Mouse (Mus musculus): ENCODE data around the gene Tnnt2. TPM values are rescaled to one million over a fixed set of nuclear protein-coding genes. Genes with fewer than 3 reads are reported as not detected.

Tnnt2 gene
- polyA plus RNA-seq, 1 experiment from 2014 or later, result 2.0 TPM

GRCm38 (mm10) chr1:135799109-135799627, 37.0 kb upstream of the Tnnt2 start:
- Histone ChIP-seq H3K36me3 (ENCODE audit: control insufficient read depth, insufficient read depth, low read length) (no peaks in the 10 kb centered on the region), H3K9ac (ENCODE audit: low read depth, low read length) (no peak overlapping the region), H3K9me3 (ENCODE audit: control insufficient read depth, low read length) (no peaks in the 10 kb centered on the region), H3K27ac (ENCODE audit: low read depth, low read length) (no peak overlapping the region), H3K27me3 (ENCODE audit: control insufficient read depth, insufficient read depth, low read length) (no peaks in the 10 kb centered on the region), H3K4me1 (ENCODE audit: control insufficient read depth, insufficient read depth, low read length) (peaks cover 41% of the 10 kb centered on the region), H3K4me2 (replicated peaks; ENCODE audit: low read depth, low read length) (no peak overlapping the region), H3K4me3 (ENCODE audit: low read length) (no peak overlapping the region)
- no peak for ATAC-seq (ENCODE audit: low FRiP score, low TSS enrichment)
- 20% methylated on average over 8 of the region's 8 CpGs for WGBS

- H3K4me1 ChIP-seq (ENCODE audit: control insufficient read depth, insufficient read depth, low read length), result peaks cover 32% of the 10 kb centered on the region
- no peak overlapping the region; the same call in 1 of the 2 replicates for H3K9ac ChIP-seq (ENCODE audit: low read depth, low read length)
- peak; percentile 50; the same call in 1 of the 2 replicates for ATAC-seq (ENCODE audit: low FRiP score, low TSS enrichment)
- H3K4me3 ChIP-seq (ENCODE audit: low read length), result no peak overlapping the region
- H3K4me2 ChIP-seq (replicated peaks; ENCODE audit: low read depth, low read length), result no peak overlapping the region
- H3K9me3 ChIP-seq (ENCODE audit: control insufficient read depth, low read length), result no peaks in the 10 kb centered on the region
- H3K36me3 ChIP-seq (ENCODE audit: control insufficient read depth, insufficient read depth, low read length), result no peaks in the 10 kb centered on the region
- WGBS, result 41% methylated on average over 8 of the region's 8 CpGs
- H3K27me3 ChIP-seq (ENCODE audit: control insufficient read depth, insufficient read depth, low read length), result no peaks in the 10 kb centered on the region
- H3K27ac ChIP-seq (ENCODE audit: low read depth, low read length), result peak overlapping the region; percentile 47; the same call in 1 of the 2 replicates
Observed at GRCm38 (mm10) chr1:135800192-135800950, 35.8 kb upstream of the Tnnt2 start.

GRCm38 (mm10) chr1:135807546-135807945, 28.6 kb upstream of the Tnnt2 start:
- Histone ChIP-seq H3K4me3 (ENCODE audit: low read length) (no peak overlapping the region), H3K27ac (ENCODE audit: low read depth, low read length) (no peak overlapping the region), H3K27me3 (ENCODE audit: control insufficient read depth, insufficient read depth, low read length) (no peaks in the 10 kb centered on the region), H3K9ac (ENCODE audit: low read depth, low read length) (no peak overlapping the region), H3K4me2 (replicated peaks; ENCODE audit: low read depth, low read length) (no peak overlapping the region), H3K9me3 (ENCODE audit: control insufficient read depth, low read length) (no peaks in the 10 kb centered on the region), H3K36me3 (ENCODE audit: control insufficient read depth, insufficient read depth, low read length) (no peaks in the 10 kb centered on the region), H3K4me1 (ENCODE audit: control insufficient read depth, insufficient read depth, low read length) (peaks cover 3% of the 10 kb centered on the region)
- no peak for ATAC-seq (ENCODE audit: low FRiP score, low TSS enrichment)
- 20% methylated on average over 10 of the region's 10 CpGs for WGBS

GRCm38 (mm10) chr1:135810180-135810579, 26.0 kb upstream of the Tnnt2 start:
- Histone ChIP-seq H3K4me2 (replicated peaks; ENCODE audit: low read depth, low read length) (no peak overlapping the region), H3K4me3 (ENCODE audit: low read length) (no peak overlapping the region), H3K36me3 (ENCODE audit: control insufficient read depth, insufficient read depth, low read length) (no peaks in the 10 kb centered on the region), H3K9ac (ENCODE audit: low read depth, low read length) (no peak overlapping the region), H3K27ac (ENCODE audit: low read depth, low read length) (no peak overlapping the region), H3K9me3 (ENCODE audit: control insufficient read depth, low read length) (no peaks in the 10 kb centered on the region), H3K27me3 (ENCODE audit: control insufficient read depth, insufficient read depth, low read length) (no peaks in the 10 kb centered on the region), H3K4me1 (ENCODE audit: control insufficient read depth, insufficient read depth, low read length) (no peaks in the 10 kb centered on the region; the same call in 1 of the 2 replicates)
- no peak for ATAC-seq (ENCODE audit: low FRiP score, low TSS enrichment)
- 51% methylated on average over 2 of the region's 2 CpGs for WGBS

- Histone ChIP-seq H3K9ac (ENCODE audit: low read depth, low read length) (no peak overlapping the region), H3K27ac (ENCODE audit: low read depth, low read length) (no peak overlapping the region), H3K4me3 (ENCODE audit: low read length) (no peak overlapping the region), H3K4me1 (ENCODE audit: control insufficient read depth, insufficient read depth, low read length) (no peaks in the 10 kb centered on the region; the same call in 1 of the 2 replicates), H3K27me3 (ENCODE audit: control insufficient read depth, insufficient read depth, low read length) (no peaks in the 10 kb centered on the region), H3K9me3 (ENCODE audit: control insufficient read depth, low read length) (no peaks in the 10 kb centered on the region), H3K4me2 (replicated peaks; ENCODE audit: low read depth, low read length) (no peak overlapping the region), H3K36me3 (ENCODE audit: control insufficient read depth, insufficient read depth, low read length) (no peaks in the 10 kb centered on the region)
- WGBS, result 30% methylated on average over 7 of the region's 7 CpGs
- ATAC-seq (ENCODE audit: low FRiP score, low TSS enrichment), result peak; percentile 73
Observed at GRCm38 (mm10) chr1:135811016-135811646, 25.0 kb upstream of the Tnnt2 start.

GRCm38 (mm10) chr1:135812205-135812604, 23.9 kb upstream of the Tnnt2 start:
- Histone ChIP-seq H3K4me1 (ENCODE audit: control insufficient read depth, insufficient read depth, low read length) (no peaks in the 10 kb centered on the region; the same call in 1 of the 2 replicates), H3K4me2 (replicated peaks; ENCODE audit: low read depth, low read length) (no peak overlapping the region), H3K9me3 (ENCODE audit: control insufficient read depth, low read length) (no peaks in the 10 kb centered on the region), H3K4me3 (ENCODE audit: low read length) (no peak overlapping the region), H3K27ac (ENCODE audit: low read depth, low read length) (no peak overlapping the region), H3K9ac (ENCODE audit: low read depth, low read length) (no peak overlapping the region), H3K27me3 (ENCODE audit: control insufficient read depth, insufficient read depth, low read length) (no peaks in the 10 kb centered on the region; the same call in 1 of the 2 replicates), H3K36me3 (ENCODE audit: control insufficient read depth, insufficient read depth, low read length) (no peaks in the 10 kb centered on the region)
- 68% methylated on average over 3 of the region's 3 CpGs for WGBS
- ATAC-seq (ENCODE audit: low FRiP score, low TSS enrichment), result no peak

GRCm38 (mm10) chr1:135812618-135813017, 23.5 kb upstream of the Tnnt2 start:
- no peak for ATAC-seq (ENCODE audit: low FRiP score, low TSS enrichment)
- Histone ChIP-seq H3K4me3 (ENCODE audit: low read length) (no peak overlapping the region), H3K27me3 (ENCODE audit: control insufficient read depth, insufficient read depth, low read length) (peaks cover 2% of the 10 kb centered on the region; the same call in 1 of the 2 replicates), H3K9me3 (ENCODE audit: control insufficient read depth, low read length) (no peaks in the 10 kb centered on the region), H3K9ac (ENCODE audit: low read depth, low read length) (no peak overlapping the region), H3K4me2 (replicated peaks; ENCODE audit: low read depth, low read length) (no peak overlapping the region), H3K36me3 (ENCODE audit: control insufficient read depth, insufficient read depth, low read length) (no peaks in the 10 kb centered on the region), H3K27ac (ENCODE audit: low read depth, low read length) (no peak overlapping the region), H3K4me1 (ENCODE audit: control insufficient read depth, insufficient read depth, low read length) (peaks cover under 1% of the 10 kb centered on the region)
- WGBS, result 56% methylated on average over 2 of the region's 2 CpGs

- no peaks in the 10 kb centered on the region for H3K9me3 ChIP-seq (ENCODE audit: control insufficient read depth, low read length)
- no peak for ATAC-seq (ENCODE audit: low FRiP score, low TSS enrichment)
- H3K4me3 ChIP-seq (ENCODE audit: low read length), result no peak overlapping the region
- H3K27ac ChIP-seq (ENCODE audit: low read depth, low read length), result no peak overlapping the region
- H3K4me1 ChIP-seq (ENCODE audit: control insufficient read depth, insufficient read depth, low read length), result peaks cover 4% of the 10 kb centered on the region
- no peaks in the 10 kb centered on the region for H3K36me3 ChIP-seq (ENCODE audit: control insufficient read depth, insufficient read depth, low read length)
- H3K9ac ChIP-seq (ENCODE audit: low read depth, low read length), result no peak overlapping the region
- no peak overlapping the region for H3K4me2 ChIP-seq (replicated peaks; ENCODE audit: low read depth, low read length)
- peaks cover 6% of the 10 kb centered on the region; the same call in 1 of the 2 replicates for H3K27me3 ChIP-seq (ENCODE audit: control insufficient read depth, insufficient read depth, low read length)
- 60% methylated on average over 4 of the region's 4 CpGs for WGBS
Observed at GRCm38 (mm10) chr1:135813071-135813470, 23.1 kb upstream of the Tnnt2 start.

All from kidney, embryonic 14.5 days (tissue).